Mouse (Mus musculus): ENCODE results near the gene Wnt3a. TPM values are rescaled to one million over a fixed set of nuclear protein-coding genes. Genes with fewer than 3 reads are reported as not detected.

The Wnt3a gene
- 0.06 TPM in 1 of 2 replicates, not detected in the other for polyA plus RNA-seq (2016; fragmentation: Nextera tagmentation; extraction: Ambion mirVana)

DNA sequence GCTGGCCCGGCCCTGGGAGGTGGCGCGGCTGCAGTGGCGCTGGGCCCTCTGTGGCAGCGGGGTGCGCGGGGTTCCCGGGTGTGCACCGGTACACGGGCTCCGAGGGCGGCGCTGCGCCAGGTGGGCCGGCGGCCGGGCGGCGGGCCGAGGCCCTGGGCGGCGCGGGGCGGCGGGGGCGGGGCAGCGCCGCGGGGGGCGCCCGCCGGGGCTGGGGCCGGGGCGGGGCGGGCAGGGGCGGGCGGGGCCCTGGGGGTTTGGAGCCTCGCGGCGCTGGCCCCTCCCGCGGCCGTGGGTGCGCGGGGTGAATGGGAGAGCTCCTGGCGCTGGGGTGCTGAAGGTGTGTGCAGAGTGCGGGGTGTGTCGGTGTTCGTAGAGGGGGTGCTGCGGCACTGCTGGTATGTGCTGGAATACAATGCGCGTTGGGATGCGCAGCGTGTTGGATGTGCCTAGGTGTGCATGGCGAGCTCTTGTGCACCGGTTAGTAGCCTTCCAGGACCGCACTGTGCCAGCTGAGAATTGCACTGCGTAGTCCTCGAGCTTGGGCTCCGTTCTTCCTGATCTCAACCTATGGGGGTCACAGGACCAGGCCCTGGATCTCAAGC, at the start of gene Wnt3a:
Gene Wnt3a, minus strand, starts transcription at position 51 of the 602 bp plus-strand sequence.
- H3K4me2 ChIP-seq, result peak within 1 kb of the TSS; percentile 37
- 2% methylated on average over 38 of the region's 60 CpGs for WGBS (ENCODE audit: insufficient replicate concordance)
- no peaks in the 10 kb centered on the region for H3K4me1 ChIP-seq
- H3K4me3 ChIP-seq, result peak within 1 kb of the TSS; percentile 21
- no peak for ATAC-seq
- H3K9me3 ChIP-seq (replicated peaks), result no peaks in the 10 kb centered on the region
- H3K36me3 ChIP-seq, result no peaks in the 10 kb centered on the region
- no peak within 1 kb of the TSS for H3K27ac ChIP-seq
- peaks cover 100% of the 10 kb centered on the region for H3K27me3 ChIP-seq (replicated peaks)
- H3K9ac ChIP-seq, result no peak within 1 kb of the TSS

DNA sequence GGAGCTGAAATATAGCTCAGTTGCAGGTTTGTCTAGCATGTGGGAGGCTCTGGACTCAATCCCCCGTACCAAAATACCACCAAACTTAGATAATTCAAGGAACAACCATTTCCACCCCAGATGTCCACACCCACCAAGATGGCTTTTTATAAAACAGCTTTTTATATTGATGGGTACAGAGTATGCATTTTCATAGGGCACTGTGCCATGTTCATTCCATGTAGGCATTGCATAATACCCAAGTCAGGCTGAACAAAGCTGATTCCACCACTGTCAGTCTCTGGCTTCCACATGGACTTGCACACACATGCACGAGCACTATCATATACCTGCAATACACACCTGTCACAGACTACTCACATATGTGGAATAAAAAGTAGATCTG, 48.2 kb upstream of the Wnt3a start:
- 66% methylated on average over 2 of the region's 2 CpGs for WGBS (ENCODE audit: insufficient replicate concordance)
- Histone ChIP-seq H3K4me3 (no peak overlapping the region), H3K9me3 (replicated peaks) (no peaks in the 10 kb centered on the region), H3K9ac (no peak overlapping the region), H3K27ac (no peak overlapping the region), H3K27me3 (replicated peaks) (peaks cover 5% of the 10 kb centered on the region; the same call in 1 of the 2 replicates), H3K36me3 (no peaks in the 10 kb centered on the region), H3K4me1 (no peaks in the 10 kb centered on the region), H3K4me2 (no peak overlapping the region)
- no peak for ATAC-seq

DNA sequence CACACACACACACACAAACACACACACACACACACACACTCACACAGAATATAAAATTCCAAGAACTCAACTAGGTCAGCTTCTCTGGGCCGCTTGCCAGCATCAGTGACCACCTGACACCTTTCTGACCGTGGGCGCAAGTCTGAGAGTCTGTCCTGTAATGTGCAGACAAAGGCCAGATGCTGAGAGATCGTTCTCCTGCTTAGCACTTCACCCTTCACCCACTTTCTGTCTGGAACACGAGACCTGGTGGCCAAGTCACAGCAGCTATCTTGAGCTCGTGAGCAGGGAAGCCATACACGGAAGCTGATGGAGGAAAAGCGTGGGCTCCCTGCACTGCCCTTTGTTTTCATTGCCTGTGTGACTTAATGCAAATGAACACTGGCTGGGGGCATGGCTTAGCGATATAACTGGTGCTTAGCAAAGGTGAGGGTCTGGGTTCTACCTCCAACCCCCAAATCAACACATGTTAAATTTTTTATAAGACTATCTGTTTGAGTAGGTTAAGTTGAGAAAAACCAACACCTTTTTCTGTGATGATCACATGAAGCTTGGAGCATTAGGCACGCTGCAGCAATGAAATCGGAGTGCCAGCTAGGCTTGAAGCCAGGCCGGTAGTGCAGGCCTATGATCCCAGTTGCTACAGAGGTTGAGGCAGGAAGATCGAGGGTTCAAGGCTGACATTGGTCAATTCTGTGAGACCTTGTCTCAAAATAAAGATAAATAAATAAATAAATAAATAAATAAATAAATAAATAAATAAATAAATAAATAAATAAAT, 47.6 kb upstream of the Wnt3a start:
- H3K4me2 ChIP-seq, result no peak overlapping the region

DNA sequence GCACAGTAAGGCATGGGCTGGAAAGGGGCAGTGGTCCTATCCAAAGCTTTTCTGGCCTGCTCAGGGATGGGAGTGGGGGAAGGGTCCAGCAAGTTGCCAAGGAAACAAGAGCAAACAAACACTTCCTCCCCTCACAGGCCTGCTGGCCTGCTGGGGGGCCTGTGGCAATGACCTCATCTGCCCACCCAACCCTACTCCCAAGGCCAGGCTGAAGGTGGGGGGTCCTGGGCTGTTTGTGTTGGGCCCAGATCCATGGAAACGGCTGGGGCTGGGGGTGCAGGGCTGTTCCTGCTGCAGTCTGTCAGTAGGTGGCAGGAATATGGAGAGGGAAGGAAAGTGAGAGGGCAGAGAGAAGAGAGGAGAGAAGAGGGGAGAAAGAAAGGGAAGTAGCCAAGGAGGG, 45.8 kb upstream of the Wnt3a start:
- 18% methylated on average over 1 of the region's 1 CpGs for WGBS (ENCODE audit: insufficient replicate concordance)
- Histone ChIP-seq H3K9ac (no peak overlapping the region), H3K4me1 (no peaks in the 10 kb centered on the region), H3K36me3 (no peaks in the 10 kb centered on the region), H3K27me3 (replicated peaks) (peaks cover 19% of the 10 kb centered on the region; the same call in 1 of the 2 replicates), H3K4me3 (no peak overlapping the region), H3K27ac (no peak overlapping the region), H3K4me2 (no peak overlapping the region), H3K9me3 (replicated peaks) (no peaks in the 10 kb centered on the region)
- no peak for ATAC-seq

More for the DNA sequence above, 47.6 kb upstream of the Wnt3a start:
- no peaks in the 10 kb centered on the region for H3K9me3 ChIP-seq (replicated peaks)
- 68% methylated on average over 13 of the region's 13 CpGs for WGBS (ENCODE audit: insufficient replicate concordance)
- no peak overlapping the region for H3K9ac ChIP-seq
- peaks cover 11% of the 10 kb centered on the region; the same call in 1 of the 2 replicates for H3K27me3 ChIP-seq (replicated peaks)
- ATAC-seq, result no peak
- no peak overlapping the region for H3K4me3 ChIP-seq
- no peaks in the 10 kb centered on the region for H3K36me3 ChIP-seq
- H3K4me1 ChIP-seq, result no peaks in the 10 kb centered on the region
- no peak overlapping the region for H3K27ac ChIP-seq

DNA sequence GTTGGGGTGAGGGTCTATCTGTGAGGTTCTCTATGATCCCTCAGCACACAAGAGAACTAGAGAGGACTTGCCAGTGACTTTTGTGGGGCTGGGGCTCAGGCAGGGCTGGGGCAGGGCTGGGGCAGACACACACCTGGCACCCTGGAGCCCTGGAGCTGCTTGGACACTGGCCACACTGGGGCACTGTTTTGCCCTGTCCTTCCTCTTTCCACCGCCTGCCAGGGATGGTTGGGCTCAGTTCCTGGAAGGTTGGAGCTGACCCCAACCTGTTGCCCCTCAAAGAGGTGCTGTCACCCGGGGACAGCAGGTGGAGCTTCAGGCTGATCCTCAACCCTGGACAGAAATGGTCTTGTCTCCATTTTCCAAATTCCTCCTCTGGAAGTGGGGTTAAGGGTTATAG, 45.4 kb upstream of the Wnt3a start:
- H3K36me3 ChIP-seq, result no peaks in the 10 kb centered on the region
- ATAC-seq, result no peak
- no peak overlapping the region for H3K9ac ChIP-seq
- H3K9me3 ChIP-seq (replicated peaks), result no peaks in the 10 kb centered on the region
- H3K27me3 ChIP-seq (replicated peaks), result peaks cover 19% of the 10 kb centered on the region; the same call in 1 of the 2 replicates
- no peak overlapping the region for H3K4me3 ChIP-seq
- H3K27ac ChIP-seq, result no peak overlapping the region
- 33% methylated on average over 2 of the region's 2 CpGs for WGBS (ENCODE audit: insufficient replicate concordance)
- H3K4me2 ChIP-seq, result no peak overlapping the region
- no peaks in the 10 kb centered on the region for H3K4me1 ChIP-seq

DNA sequence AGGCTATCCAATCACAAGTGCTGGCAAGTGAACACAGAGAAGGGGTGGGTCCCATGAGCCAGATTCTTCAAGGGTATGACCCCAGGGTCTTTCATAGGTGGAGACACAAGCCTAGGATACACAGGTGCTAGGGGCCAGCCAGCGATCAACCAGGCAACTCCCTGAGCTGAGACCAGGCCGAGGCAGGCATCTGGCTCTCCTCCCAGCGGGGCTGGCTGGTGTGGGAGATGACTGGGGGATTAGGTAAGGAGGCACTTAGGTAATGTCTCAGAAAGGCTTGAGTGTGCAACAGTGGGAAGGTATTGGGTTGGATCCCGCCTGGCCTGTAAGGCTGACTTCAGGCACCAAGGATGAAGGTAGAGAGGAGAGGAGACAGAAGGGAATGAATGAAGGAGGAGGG, 44.6 kb upstream of the Wnt3a start:
- WGBS (ENCODE audit: insufficient replicate concordance), result 60% methylated on average over 4 of the region's 4 CpGs
- Histone ChIP-seq H3K4me3 (no peak overlapping the region), H3K4me2 (no peak overlapping the region), H3K27ac (no peak overlapping the region), H3K9ac (no peak overlapping the region), H3K27me3 (replicated peaks) (peaks cover 19% of the 10 kb centered on the region; the same call in 1 of the 2 replicates), H3K4me1 (no peaks in the 10 kb centered on the region), H3K36me3 (no peaks in the 10 kb centered on the region), H3K9me3 (replicated peaks) (no peaks in the 10 kb centered on the region)
- no peak for ATAC-seq

DNA sequence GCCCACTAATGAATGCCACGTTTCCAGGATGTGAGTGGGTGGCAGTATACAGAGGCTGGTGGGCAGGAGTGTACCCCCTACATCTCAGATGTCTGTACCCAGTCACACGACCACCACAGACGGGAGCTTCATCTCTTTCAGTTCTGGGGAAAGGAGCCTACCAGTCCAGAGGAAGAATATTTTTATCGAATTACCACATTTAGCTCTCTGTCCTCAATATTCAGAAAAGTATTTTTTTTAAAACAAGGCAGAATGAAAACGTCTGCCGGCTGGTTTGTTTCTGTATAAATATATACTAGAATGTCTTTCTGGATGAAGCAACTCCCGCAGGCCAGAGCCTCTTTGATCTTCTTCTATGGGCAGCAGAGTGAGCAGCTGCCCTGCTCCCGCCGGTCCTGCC, 42.4 kb upstream of the Wnt3a start:
- Histone ChIP-seq H3K4me2 (no peak overlapping the region), H3K9ac (no peak overlapping the region), H3K4me3 (no peak overlapping the region), H3K4me1 (no peaks in the 10 kb centered on the region), H3K27ac (no peak overlapping the region), H3K9me3 (replicated peaks) (no peaks in the 10 kb centered on the region), H3K36me3 (no peaks in the 10 kb centered on the region), H3K27me3 (replicated peaks) (peaks cover 37% of the 10 kb centered on the region)
- ATAC-seq, result no peak
- WGBS (ENCODE audit: insufficient replicate concordance), result 55% methylated on average over 9 of the region's 9 CpGs

DNA sequence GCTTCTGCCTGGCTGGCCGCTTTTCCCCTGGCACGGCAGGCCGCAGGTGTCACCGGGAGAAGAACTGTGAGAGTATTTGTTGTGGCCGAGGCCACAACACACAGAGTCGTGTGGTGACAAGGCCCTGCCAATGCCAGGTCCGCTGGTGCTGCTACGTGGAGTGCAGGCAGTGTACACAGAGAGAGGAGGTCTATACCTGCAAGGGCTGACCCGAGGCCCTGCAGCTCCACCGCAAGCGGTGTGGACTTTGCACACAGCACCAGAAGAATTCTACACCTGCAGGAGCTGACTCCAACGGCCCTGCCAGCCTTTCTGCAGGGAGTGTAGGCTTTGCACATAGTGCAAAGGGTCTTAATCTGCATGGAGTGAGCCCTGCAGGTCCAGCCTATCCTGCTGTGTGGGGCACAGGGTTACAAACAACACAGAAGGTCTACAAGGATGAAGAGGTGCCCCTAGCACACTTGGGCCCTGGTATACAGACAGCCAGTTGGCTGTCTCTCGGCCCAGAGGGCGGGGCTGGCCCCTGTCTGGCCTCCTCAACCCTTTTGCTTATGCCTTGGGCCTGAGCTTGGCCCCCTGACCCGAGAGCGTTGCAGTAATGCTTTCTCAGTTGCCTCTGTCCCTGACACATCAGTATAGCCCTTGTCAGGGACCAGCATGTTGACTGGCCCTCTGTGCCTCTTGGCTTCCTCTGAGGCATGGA, 40.8 kb upstream of the Wnt3a start:
- Histone ChIP-seq H3K4me1 (no peaks in the 10 kb centered on the region), H3K27me3 (replicated peaks) (peaks cover 47% of the 10 kb centered on the region), H3K4me2 (no peak overlapping the region), H3K4me3 (no peak overlapping the region), H3K27ac (no peak overlapping the region), H3K36me3 (no peaks in the 10 kb centered on the region), H3K9ac (no peak overlapping the region), H3K9me3 (replicated peaks) (no peaks in the 10 kb centered on the region)
- no peak for ATAC-seq
- WGBS (ENCODE audit: insufficient replicate concordance), result 61% methylated on average over 16 of the region's 16 CpGs

DNA sequence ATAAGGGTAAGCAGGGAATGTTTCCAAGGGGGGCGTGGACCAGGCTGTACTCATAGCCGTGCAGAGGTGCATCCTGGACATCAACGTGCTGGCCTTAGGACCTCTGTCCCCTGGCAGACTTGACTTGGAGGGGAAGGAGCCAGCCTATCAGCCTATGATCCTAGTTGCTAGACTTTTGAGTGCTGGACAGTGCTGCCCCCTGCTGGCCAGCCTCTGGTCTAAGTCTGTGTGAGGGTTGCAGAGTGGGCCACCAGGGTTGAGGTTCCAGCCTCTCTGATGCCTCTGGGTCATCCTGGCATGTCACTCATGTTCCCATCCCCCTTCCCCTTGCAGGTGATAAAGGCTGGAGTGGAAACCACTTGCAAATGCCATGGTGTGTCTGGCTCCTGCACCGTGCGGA, 40.0 kb upstream of the Wnt3a start:
- no peak overlapping the region for H3K4me3 ChIP-seq
- no peak for ATAC-seq

DNA sequence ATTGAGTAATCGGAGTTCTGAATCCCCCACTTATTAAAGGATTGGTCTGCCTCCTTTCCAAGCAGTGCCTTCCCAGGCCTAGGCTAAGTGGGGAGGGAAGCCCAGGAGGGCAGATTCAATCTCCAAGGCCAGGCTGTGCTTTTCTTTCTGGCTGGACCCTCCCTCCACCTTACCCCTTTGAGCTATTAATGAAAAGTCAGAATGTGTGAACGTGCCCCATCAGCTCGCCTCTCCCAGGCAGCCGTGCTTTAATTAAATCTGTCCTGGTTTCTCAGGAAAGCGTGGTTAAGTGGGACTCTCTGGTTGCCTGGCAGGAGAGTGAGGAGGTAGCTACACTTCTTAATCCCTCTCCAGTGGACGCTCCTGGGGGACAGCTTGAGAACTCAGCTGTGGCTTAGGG, 39.1 kb upstream of the Wnt3a start:
- H3K27me3 ChIP-seq (replicated peaks), result peaks cover 51% of the 10 kb centered on the region
- 39% methylated on average over 6 of the region's 6 CpGs for WGBS (ENCODE audit: insufficient replicate concordance)
- no peak for ATAC-seq

More for the DNA sequence above, 40.0 kb upstream of the Wnt3a start:
- no peak overlapping the region for H3K27ac ChIP-seq
- no peaks in the 10 kb centered on the region for H3K36me3 ChIP-seq
- no peak overlapping the region for H3K9ac ChIP-seq
- no peak overlapping the region for H3K4me2 ChIP-seq
- WGBS (ENCODE audit: insufficient replicate concordance), result 38% methylated on average over 5 of the region's 5 CpGs
- H3K27me3 ChIP-seq (replicated peaks), result peaks cover 51% of the 10 kb centered on the region
- H3K4me1 ChIP-seq, result no peaks in the 10 kb centered on the region
- no peaks in the 10 kb centered on the region for H3K9me3 ChIP-seq (replicated peaks)

DNA sequence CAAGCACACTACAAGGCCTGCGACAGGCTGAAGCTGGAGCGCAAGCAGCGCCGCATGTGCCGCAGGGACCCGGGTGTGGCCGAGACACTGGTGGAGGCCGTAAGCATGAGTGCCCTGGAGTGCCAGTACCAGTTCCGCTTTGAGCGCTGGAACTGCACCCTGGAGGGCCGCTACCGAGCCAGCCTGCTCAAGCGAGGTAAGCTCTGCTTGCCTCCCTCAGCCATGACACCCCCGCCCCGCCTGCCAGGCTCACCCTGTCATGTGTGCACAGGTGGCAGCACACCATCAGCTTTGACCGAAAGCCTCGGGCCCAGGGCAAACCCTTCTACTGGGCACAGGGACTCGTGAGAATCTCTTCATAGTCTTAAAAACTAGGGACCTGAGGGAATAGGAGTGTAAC, 37.1 kb upstream of the Wnt3a start:
- no peak for ATAC-seq
- no peak overlapping the region for H3K27ac ChIP-seq
- peaks cover 42% of the 10 kb centered on the region for H3K27me3 ChIP-seq (replicated peaks)
- no peaks in the 10 kb centered on the region for H3K9me3 ChIP-seq (replicated peaks)
- no peaks in the 10 kb centered on the region for H3K36me3 ChIP-seq
- WGBS (ENCODE audit: insufficient replicate concordance), result 73% methylated on average over 18 of the region's 18 CpGs
- H3K4me3 ChIP-seq, result no peak overlapping the region
- no peak overlapping the region for H3K9ac ChIP-seq
- no peaks in the 10 kb centered on the region for H3K4me1 ChIP-seq
- H3K4me2 ChIP-seq, result no peak overlapping the region

More for the DNA sequence above, 39.1 kb upstream of the Wnt3a start:
- no peaks in the 10 kb centered on the region for H3K36me3 ChIP-seq
- no peak overlapping the region for H3K27ac ChIP-seq
- H3K9me3 ChIP-seq (replicated peaks), result no peaks in the 10 kb centered on the region
- H3K4me3 ChIP-seq, result no peak overlapping the region
- no peak overlapping the region for H3K4me2 ChIP-seq
- no peaks in the 10 kb centered on the region for H3K4me1 ChIP-seq
- no peak overlapping the region for H3K9ac ChIP-seq

DNA sequence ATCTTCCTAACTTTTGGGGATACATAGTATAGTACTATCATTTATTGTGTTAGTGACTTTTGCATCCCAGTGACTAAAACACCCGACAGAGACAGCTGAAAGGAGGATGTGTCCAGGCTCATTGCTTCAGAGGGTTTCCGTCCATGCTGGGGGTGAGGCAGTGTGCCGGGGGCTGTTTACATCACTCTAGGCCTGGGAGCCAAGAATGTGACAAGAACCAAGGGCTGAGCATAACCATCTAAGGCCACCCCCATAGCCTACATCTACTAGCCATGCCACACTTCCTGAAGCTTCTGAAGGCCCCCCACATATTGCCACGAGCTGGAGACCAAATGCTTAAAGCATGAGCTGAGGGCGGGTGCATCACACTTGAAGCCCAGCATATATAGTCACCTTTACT, 34.2 kb upstream of the Wnt3a start:
- no peaks in the 10 kb centered on the region for H3K36me3 ChIP-seq
- H3K9ac ChIP-seq, result no peak overlapping the region
- no peaks in the 10 kb centered on the region for H3K4me1 ChIP-seq
- no peak for ATAC-seq
- peaks cover 43% of the 10 kb centered on the region for H3K27me3 ChIP-seq (replicated peaks)
- WGBS (ENCODE audit: insufficient replicate concordance), result 48% methylated on average over 5 of the region's 5 CpGs
- H3K9me3 ChIP-seq (replicated peaks), result no peaks in the 10 kb centered on the region
- H3K4me2 ChIP-seq, result no peak overlapping the region
- H3K4me3 ChIP-seq, result no peak overlapping the region
- H3K27ac ChIP-seq, result no peak overlapping the region

Measured in liver, embryonic 12.5 days (tissue).